Mouse (Mus musculus) heart, adult 2 months (tissue): Measurements from ENCODE around the gene Rbl2. TPM values are rescaled to one million over a fixed set of nuclear protein-coding genes. Genes with fewer than 3 reads are reported as not detected.

Source experiments
- DNase-seq, 2 experiments: peaks; one replicate each; pipeline ENCODE4 v3.0.0; 2021
- H3K27ac ChIP-seq: fragments of 200-600 bp; 2 replicates; pipeline ENCODE4 v1.8.1; 2022
- H3K27me3 ChIP-seq: fragments of 200-500 bp; 2 replicates; pipeline ENCODE4 v1.6.1; 2012; ENCODE audit warnings: mild to moderate bottlenecking, low read length, inconsistent platforms, mixed read lengths; ENCODE audit not compliant: control insufficient read depth, insufficient read depth
- H3K36me3 ChIP-seq: fragments of 200-500 bp; 2 replicates; pipeline ENCODE4 v1.6.1; 2012; ENCODE audit warnings: low read length, inconsistent platforms; ENCODE audit not compliant: control insufficient read depth, insufficient read depth
- H3K4me1 ChIP-seq: fragments of 200-500 bp; 2 replicates; pipeline ENCODE4 v1.6.1; 2011; ENCODE audit warnings: low read length; ENCODE audit not compliant: control insufficient read depth, insufficient read depth
- H3K4me3 ChIP-seq: fragments of 200-600 bp; 2 replicates; pipeline ENCODE4 v1.8.1; 2022
- H3K79me2 ChIP-seq: fragments of 200-500 bp; replicated peaks from 2 replicates; pipeline ENCODE4 v1.6.1; 2012; ENCODE audit warnings: mild to moderate bottlenecking, inconsistent platforms, low read length, moderate library complexity, mixed read lengths; ENCODE audit not compliant: control insufficient read depth, insufficient read depth
- H3K9ac ChIP-seq: fragments of 200-500 bp; 2 replicates; pipeline ENCODE4 v1.6.1; 2012; ENCODE audit warnings: low read depth, mild to moderate bottlenecking, control low read depth, inconsistent platforms, low read length, mixed read lengths
- CTCF ChIP-seq: fragments of 200-600 bp; IDR thresholded peaks from 2 replicates; pipeline ENCODE4 v1.8.1; 2022; ENCODE audit warnings: antibody characterized with exemption, mild to moderate bottlenecking, moderate library complexity
- EP300 ChIP-seq: fragments of 200-500 bp; IDR thresholded peaks from 2 replicates; pipeline ENCODE4 v1.6.1; 2011; ENCODE audit warnings: low read depth, low read length, control low read depth; ENCODE audit not compliant: insufficient read depth
- POLR2A ChIP-seq: fragments of 200-500 bp; IDR thresholded peaks from 2 replicates; pipeline ENCODE4 v1.6.1; 2011; ENCODE audit warnings: mild to moderate bottlenecking, low read depth, low read length, control low read depth; ENCODE audit not compliant: insufficient read depth
- WGBS: fragments of 180-500 bp; shearing (Covaris S2); methylation state at CpG from one replicate; pipeline ENCODE4 v1.1.7; 2018; 5-methylcytosine and 5-hydroxymethylcytosine counted together
- intact Hi-C: fragments of 180-260 bp; cut with DNase I; formaldehyde crosslinking; loops from one replicate; pipeline ENCODE4 v1.15.1; 2025
- polyA plus RNA-seq: library from polyadenylated mRNA; depleted of rRNA; stranded (reverse); fragments of >200 nt; gene quantifications from 2 replicates; pipeline ENCODE4 v1.2.3, GENCODE M21; 2012
- total RNA-seq, 2 experiments: library from RNA; stranded (reverse); gene quantifications; 2 replicates each; pipeline ENCODE4 v1.2.3; 2021

Rbl2 gene
- total and polyA plus RNA-seq, 3 experiments: 25.8 to 41.7 (median 30.4) TPM

DNA sequence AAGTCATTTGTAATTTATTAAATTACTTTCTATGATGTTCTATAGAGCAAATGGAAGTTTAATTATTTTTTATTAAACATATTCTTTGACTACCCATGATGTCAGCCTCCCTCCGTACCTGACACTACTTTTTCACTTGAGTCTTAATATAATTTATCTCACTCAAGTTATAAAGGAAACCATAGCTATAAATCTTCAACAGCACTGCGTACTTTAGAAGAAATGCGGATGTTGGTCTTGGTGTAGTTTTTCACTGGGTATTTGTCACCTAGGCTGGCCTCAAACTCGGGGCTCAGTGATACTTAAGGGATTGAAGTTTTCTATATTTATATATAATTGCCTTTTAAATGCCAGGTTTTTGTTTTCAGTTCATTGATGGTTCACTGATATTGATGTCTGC, 15.4 kb upstream of the Rbl2 start:
- no peaks in the 10 kb centered on the region; the same call in 1 of the 2 replicates for H3K4me1 ChIP-seq
- H3K27me3 ChIP-seq: no peaks in the 10 kb centered on the region

DNA sequence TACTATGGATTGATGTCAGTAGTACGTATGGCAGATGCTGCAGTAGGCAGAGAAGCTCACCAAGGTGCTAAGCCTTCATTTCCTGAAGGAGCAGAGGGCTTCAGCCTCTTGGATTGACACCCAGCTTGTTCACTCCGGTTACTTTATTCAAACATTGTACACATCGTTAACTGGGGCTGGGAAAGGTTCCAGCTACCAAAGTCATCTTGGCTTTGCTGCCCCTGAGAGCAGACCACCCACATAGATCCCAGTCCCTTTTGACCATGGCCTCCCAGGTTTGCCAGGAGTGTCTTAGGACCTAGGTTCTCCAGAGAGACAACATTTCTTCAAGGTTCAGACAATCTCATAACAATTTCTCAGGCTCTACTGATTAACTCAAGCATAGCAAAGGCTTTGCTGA, 13.0 kb upstream of the Rbl2 start:
- WGBS: 34% methylated on average over 3 of the region's 3 CpGs
- no peak for DNase-seq
- no peaks in the 10 kb centered on the region for H3K4me1 ChIP-seq
- H3K27ac ChIP-seq: no peak overlapping the region
- H3K27me3 ChIP-seq: no peaks in the 10 kb centered on the region
- H3K4me3 ChIP-seq: no peak overlapping the region
- no peak overlapping the region for H3K9ac ChIP-seq
- intact Hi-C loops: no loop called here
- no peaks in the 10 kb centered on the region for H3K79me2 ChIP-seq
- TF ChIP-seq CTCF (no peak), EP300 (no peak), POLR2A (no peak)
- H3K36me3 ChIP-seq: no peaks in the 10 kb centered on the region

More for the DNA sequence above, 15.4 kb upstream of the Rbl2 start:
- WGBS: 97% methylated on average over 4 of the region's 4 CpGs
- H3K79me2 ChIP-seq: no peaks in the 10 kb centered on the region
- peaks cover 5% of the 10 kb centered on the region for H3K36me3 ChIP-seq
- H3K27ac ChIP-seq: no peak overlapping the region
- no peak for DNase-seq
- no peak overlapping the region for H3K4me3 ChIP-seq
- TF ChIP-seq CTCF (no peak), EP300 (no peak), POLR2A (no peak)
- intact Hi-C loops: no loop called here
- no peak overlapping the region for H3K9ac ChIP-seq

DNA sequence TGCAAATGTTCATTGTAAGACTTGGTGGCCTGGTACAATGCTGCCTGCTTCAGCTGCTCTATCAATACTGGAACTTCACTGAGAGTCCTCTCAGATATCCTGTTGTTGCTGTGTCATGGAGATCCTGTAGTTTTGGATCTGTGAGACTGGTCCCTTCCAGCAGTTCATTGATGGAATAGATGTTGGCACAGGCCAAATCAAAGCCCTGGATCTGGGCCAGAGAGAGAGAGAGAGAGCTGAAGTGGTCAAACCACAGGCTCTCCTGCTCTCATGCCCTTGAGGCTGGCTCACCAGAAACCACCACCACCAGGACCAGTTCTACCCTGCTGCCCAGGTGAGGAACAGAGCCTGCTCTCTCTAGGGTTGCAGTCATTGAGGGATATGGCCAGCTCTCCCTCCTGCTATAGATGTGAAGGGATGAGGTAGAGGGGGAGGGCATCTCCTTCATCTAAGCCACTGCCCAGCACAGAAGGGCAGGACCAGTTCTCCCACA, 10.7 kb upstream of the Rbl2 start:
- H3K4me1 ChIP-seq: no peaks in the 10 kb centered on the region
- TF ChIP-seq EP300 (no peak), CTCF (no peak), POLR2A (no peak)
- H3K27me3 ChIP-seq: no peaks in the 10 kb centered on the region
- H3K36me3 ChIP-seq: no peaks in the 10 kb centered on the region
- intact Hi-C loops: no loop called here
- H3K9ac ChIP-seq: no peak overlapping the region
- H3K79me2 ChIP-seq: no peaks in the 10 kb centered on the region
- DNase-seq: no peak
- H3K4me3 ChIP-seq: no peak overlapping the region
- no peak overlapping the region for H3K27ac ChIP-seq

DNA sequence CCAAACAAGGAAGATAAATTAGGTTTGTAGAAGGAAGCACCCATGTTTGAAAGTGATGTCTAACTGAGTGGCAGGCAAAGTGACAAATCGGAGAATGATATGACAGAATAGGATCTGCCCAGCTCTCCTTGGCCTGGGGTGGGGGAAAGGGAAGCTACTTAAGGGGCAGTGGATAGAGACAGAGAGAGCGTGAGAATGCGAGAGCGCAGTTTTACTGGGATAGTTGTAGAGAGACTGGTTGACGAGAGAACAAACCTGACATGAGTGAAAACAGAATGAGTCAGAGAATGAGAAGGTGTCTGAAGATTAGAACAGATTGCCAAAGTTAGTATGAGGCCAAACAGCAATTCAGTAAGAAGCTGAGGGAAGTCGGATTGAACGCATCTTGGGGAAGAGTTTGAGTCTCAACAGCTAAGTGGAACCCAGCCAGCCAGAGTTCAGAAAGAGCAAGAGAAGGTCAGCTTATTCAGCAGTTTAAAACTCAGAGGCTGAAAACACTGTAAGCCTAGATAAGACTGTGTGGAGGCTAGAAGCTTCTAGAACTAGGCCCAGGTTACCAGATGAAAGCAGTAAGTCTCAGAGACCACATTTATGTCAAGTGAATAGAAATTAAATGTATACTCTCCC, 9.9 kb upstream of the Rbl2 start:
- no peaks in the 10 kb centered on the region for H3K79me2 ChIP-seq
- WGBS: 72% methylated on average over 7 of the region's 7 CpGs
- intact Hi-C loops: no loop called here
- no peak overlapping the region for H3K9ac ChIP-seq
- no peak for TF ChIP-seq EP300
- no peak for TF ChIP-seq CTCF
- no peak for TF ChIP-seq POLR2A
- H3K36me3 ChIP-seq: no peaks in the 10 kb centered on the region
- no peak for DNase-seq
- no peak overlapping the region for H3K4me3 ChIP-seq
- no peak overlapping the region for H3K27ac ChIP-seq
- no peaks in the 10 kb centered on the region for H3K4me1 ChIP-seq
- no peaks in the 10 kb centered on the region for H3K27me3 ChIP-seq

DNA sequence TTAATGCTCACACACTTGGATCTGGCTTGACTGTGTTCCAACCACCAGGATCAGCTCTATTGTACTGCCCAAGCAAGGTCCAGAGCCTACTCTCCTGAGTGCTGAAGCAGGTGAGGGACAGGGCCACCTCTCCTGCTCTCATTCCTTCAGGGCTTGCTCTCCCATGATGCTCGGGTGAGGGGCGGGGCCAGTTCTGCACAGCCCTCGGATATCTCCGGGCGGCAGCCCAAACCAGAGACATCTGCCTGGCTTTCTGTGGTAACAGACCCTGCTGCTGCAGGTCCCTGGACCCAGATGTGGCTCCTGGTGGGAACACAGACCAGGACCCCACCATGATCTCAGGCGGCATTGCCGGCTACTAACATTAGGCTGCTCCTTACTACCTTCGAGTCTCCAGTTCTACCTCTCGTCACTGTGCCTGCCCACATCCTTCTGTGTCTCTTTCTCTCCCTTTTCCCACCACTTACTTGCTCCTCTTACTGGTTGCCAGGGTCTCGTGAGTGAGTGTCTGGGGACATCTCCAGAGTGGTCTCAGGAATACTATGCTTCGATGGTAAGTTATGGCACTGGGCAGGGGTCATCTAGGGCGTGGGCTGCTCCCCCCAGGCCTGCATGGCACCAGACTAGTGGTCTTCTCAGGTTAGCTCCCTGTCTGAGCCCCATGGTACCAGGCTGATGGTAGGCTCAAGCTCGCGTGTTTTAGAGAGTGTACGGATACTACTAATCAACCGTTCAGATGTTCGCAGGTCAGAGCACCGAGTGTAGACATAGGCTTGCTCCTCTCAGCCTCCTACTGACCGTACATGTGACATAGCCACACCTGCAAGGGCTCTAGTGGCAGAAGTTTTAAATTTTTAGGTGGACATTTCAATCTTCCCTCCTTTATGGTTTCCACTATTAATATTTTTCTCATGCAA, 9.0 kb upstream of the Rbl2 start:
- no peak for TF ChIP-seq EP300
- no peak for TF ChIP-seq POLR2A
- TF ChIP-seq CTCF: no peak
- Histone ChIP-seq H3K27me3 (no peaks in the 10 kb centered on the region), H3K9ac (no peak overlapping the region), H3K79me2 (no peaks in the 10 kb centered on the region), H3K4me3 (no peak overlapping the region), H3K27ac (no peak overlapping the region), H3K4me1 (no peaks in the 10 kb centered on the region), H3K36me3 (no peaks in the 10 kb centered on the region)
- no peak for DNase-seq
- WGBS: 75% methylated on average over 19 of the region's 19 CpGs
- intact Hi-C loops: no loop called here

DNA sequence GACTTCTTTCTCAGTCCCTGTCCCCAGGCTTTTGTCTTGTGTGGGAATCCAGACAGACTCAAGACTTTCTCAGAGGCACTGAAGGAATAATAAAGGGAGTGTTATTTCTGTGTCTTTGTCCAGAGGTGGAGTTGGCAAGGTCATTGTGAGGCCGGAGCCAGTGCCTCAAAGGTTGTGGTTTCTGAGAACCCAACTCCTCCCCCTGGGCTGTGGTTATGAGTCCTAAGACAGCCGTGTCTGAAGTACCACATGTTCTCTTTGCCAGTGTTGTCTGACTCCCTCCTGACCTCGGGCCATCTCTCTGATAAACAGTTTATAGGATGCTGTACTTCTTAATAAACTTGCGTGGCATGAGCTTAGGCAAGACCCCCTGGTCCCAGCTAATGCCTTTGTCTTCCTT, 4.7 kb upstream of the Rbl2 start:
- Histone ChIP-seq H3K36me3 (no peaks in the 10 kb centered on the region), H3K27ac (no peak overlapping the region), H3K4me3 (no peak overlapping the region), H3K9ac (no peak overlapping the region), H3K79me2 (no peaks in the 10 kb centered on the region), H3K27me3 (no peaks in the 10 kb centered on the region), H3K4me1 (no peaks in the 10 kb centered on the region)
- no peak for DNase-seq
- WGBS: 70% methylated on average over 4 of the region's 4 CpGs
- intact Hi-C loops: no loop called here
- TF ChIP-seq EP300: no peak
- no peak for TF ChIP-seq POLR2A
- TF ChIP-seq CTCF: no peak
